Mouse (Mus musculus) midbrain, embryonic 13.5 days (tissue): ENCODE results near the gene Gm10337. TPM values are rescaled to one million over a fixed set of nuclear protein-coding genes. Genes with fewer than 3 reads are reported as not detected.

Experiments
- ATAC-seq: fragments of 200-750 bp; cut with Nextera tagmentation; 2 replicates; pipeline ENCODE4 v1.8.0; 2017; ENCODE audit warnings: mild to moderate bottlenecking, moderate TSS enrichment, moderate library complexity
- H3K27ac ChIP-seq: fragments of 300-500 bp; sonication (generic); 2 replicates; pipeline ENCODE4 v1.5.1; 2015; ENCODE audit warnings: inconsistent platforms, mild to moderate bottlenecking, moderate library complexity
- H3K27me3 ChIP-seq: fragments of 300-500 bp; sonication (generic); 2 replicates; pipeline ENCODE4 v1.6.1; 2015; ENCODE audit warnings: mild to moderate bottlenecking, inconsistent platforms
- H3K36me3 ChIP-seq: fragments of 300-500 bp; sonication (generic); 2 replicates; pipeline ENCODE4 v1.6.1; 2015; ENCODE audit warnings: mild to moderate bottlenecking, inconsistent platforms
- H3K4me1 ChIP-seq: fragments of 300-500 bp; sonication (generic); replicated peaks from 2 replicates; pipeline ENCODE4 v1.6.1; 2015; ENCODE audit warnings: inconsistent platforms
- H3K4me2 ChIP-seq: fragments of 300-500 bp; sonication (generic); replicated peaks from 2 replicates; pipeline ENCODE4 v1.6.1; 2015; ENCODE audit warnings: moderate library complexity, mild to moderate bottlenecking, inconsistent platforms
- H3K4me3 ChIP-seq: fragments of 300-500 bp; sonication (generic); replicated peaks from 2 replicates; pipeline ENCODE4 v1.5.1; 2015; ENCODE audit warnings: mild to moderate bottlenecking, inconsistent platforms
- H3K9ac ChIP-seq: fragments of 300-500 bp; sonication (generic); replicated peaks from 2 replicates; pipeline ENCODE4 v1.6.1; 2015; ENCODE audit warnings: mild to moderate bottlenecking, inconsistent platforms
- H3K9me3 ChIP-seq: fragments of 300-500 bp; sonication (generic); 2 replicates; pipeline ENCODE4 v1.6.1; 2016; ENCODE audit warnings: mild to moderate bottlenecking, inconsistent platforms
- WGBS: fragments of 180-500 bp; shearing (Covaris S2); methylation state at CpG from one replicate; pipeline ENCODE4 v1.1.7; 2015; 5-methylcytosine and 5-hydroxymethylcytosine counted together
- polyA plus RNA-seq: library from polyadenylated mRNA; unstranded; fragments of >200 nt; fragmentation: Nextera tagmentation; extraction: Ambion mirVana; gene quantifications from 2 replicates; pipeline ENCODE4 v1.2.1, GENCODE M21; 2015

Gene Gm10337
- polyA plus RNA-seq, result 4.5 and 16.7 TPM in 2 replicates

- Histone ChIP-seq H3K9me3 (no peaks in the 10 kb centered on the region), H3K4me2 (no peak within 1 kb of the TSS), H3K36me3 (peaks cover 83% of the 10 kb centered on the region), H3K4me3 (no peak within 1 kb of the TSS), H3K27ac (no peak within 1 kb of the TSS), H3K9ac (no peak within 1 kb of the TSS), H3K27me3 (no peaks in the 10 kb centered on the region), H3K4me1 (peaks cover 4% of the 10 kb centered on the region)
- WGBS, result 88% methylated on average over 1 of the region's 1 CpGs
- no peak for ATAC-seq
Observed at GRCm38 (mm10) chr15:102503447-102503846, at the start of gene Gm10337. Gene Gm10337 (plus strand): TSS chr15:102503722.

- Histone ChIP-seq H3K9ac (no peak overlapping the region), H3K4me1 (peaks cover 19% of the 10 kb centered on the region), H3K9me3 (no peaks in the 10 kb centered on the region), H3K4me2 (no peak overlapping the region), H3K36me3 (no peaks in the 10 kb centered on the region), H3K27me3 (no peaks in the 10 kb centered on the region), H3K27ac (no peak overlapping the region), H3K4me3 (no peak overlapping the region)
- ATAC-seq, result no peak
- 36% methylated on average over 6 of the region's 6 CpGs for WGBS
Observed at GRCm38 (mm10) chr15:102455993-102456392, 47.5 kb upstream of the Gm10337 start.

GRCm38 (mm10) chr15:102458050-102458736 is 45.3 kb upstream of the Gm10337 start:
- H3K9me3 ChIP-seq, result no peaks in the 10 kb centered on the region
- H3K27me3 ChIP-seq, result no peaks in the 10 kb centered on the region
- peak overlapping the region; percentile 66 for H3K4me2 ChIP-seq
- 0 out of 2 replicates have a peak overlapping the region, but pooled peaks have one; percentile 10 for H3K27ac ChIP-seq
- H3K4me3 ChIP-seq, result peak overlapping the region; percentile 52
- no peak for ATAC-seq
- peaks cover 10% of the 10 kb centered on the region for H3K36me3 ChIP-seq
- 86% methylated on average over 5 of the region's 5 CpGs for WGBS
- H3K4me1 ChIP-seq, result peaks cover 22% of the 10 kb centered on the region
- peak overlapping the region; percentile 61; the same call in 1 of the 2 replicates for H3K9ac ChIP-seq

GRCm38 (mm10) chr15:102458904-102459317 is 44.6 kb upstream of the Gm10337 start, which contains the start of gene Prr13:
Gene Prr13 (plus strand): TSS chr15:102459028.
- H3K4me1 ChIP-seq, result peaks cover 22% of the 10 kb centered on the region
- WGBS, result under 1% methylated on average over 19 of the region's 19 CpGs

GRCm38 (mm10) chr15:102459381-102459780 is 44.1 kb upstream of the Gm10337 start:
- Histone ChIP-seq H3K9me3 (no peaks in the 10 kb centered on the region), H3K4me3 (peak overlapping the region; percentile 52), H3K4me1 (peaks cover 22% of the 10 kb centered on the region), H3K9ac (peak overlapping the region; percentile 61), H3K27me3 (no peaks in the 10 kb centered on the region), H3K36me3 (peaks cover 15% of the 10 kb centered on the region), H3K27ac (no peak overlapping the region; the same call in 1 of the 2 replicates), H3K4me2 (peak overlapping the region; percentile 66)
- 42% methylated on average over 6 of the region's 6 CpGs for WGBS
- 0 out of 2 replicates have a peak, but pooled peaks have one; percentile 40 for ATAC-seq

More at GRCm38 (mm10) chr15:102458904-102459317, 44.6 kb upstream of the Gm10337 start, which contains the start of gene Prr13:
- peak within 1 kb of the TSS; percentile 10; the same call in 1 of the 2 replicates for H3K27ac ChIP-seq
- peak; percentile 92 for ATAC-seq
- peak within 1 kb of the TSS; percentile 52 for H3K4me3 ChIP-seq
- H3K4me2 ChIP-seq, result peak within 1 kb of the TSS; percentile 66
- H3K36me3 ChIP-seq, result peaks cover 15% of the 10 kb centered on the region
- H3K9me3 ChIP-seq, result no peaks in the 10 kb centered on the region
- no peaks in the 10 kb centered on the region for H3K27me3 ChIP-seq
- H3K9ac ChIP-seq, result peak within 1 kb of the TSS; percentile 61

GRCm38 (mm10) chr15:102459847-102460246 is 43.7 kb upstream of the Gm10337 start:
- H3K27me3 ChIP-seq, result no peaks in the 10 kb centered on the region
- H3K4me1 ChIP-seq, result peaks cover 22% of the 10 kb centered on the region
- ATAC-seq, result no peak
- peaks cover 15% of the 10 kb centered on the region for H3K36me3 ChIP-seq
- peak overlapping the region; percentile 61 for H3K9ac ChIP-seq
- WGBS, result 76% methylated on average over 5 of the region's 5 CpGs
- H3K27ac ChIP-seq, result no peak overlapping the region
- H3K9me3 ChIP-seq, result no peaks in the 10 kb centered on the region
- H3K4me2 ChIP-seq, result peak overlapping the region; percentile 66
- peak overlapping the region; percentile 52; the same call in 1 of the 2 replicates for H3K4me3 ChIP-seq

- 85% methylated on average over 12 of the region's 12 CpGs for WGBS
- ATAC-seq, result no peak
- Histone ChIP-seq H3K27ac (no peak overlapping the region), H3K27me3 (no peaks in the 10 kb centered on the region), H3K4me1 (peaks cover 22% of the 10 kb centered on the region), H3K9me3 (no peaks in the 10 kb centered on the region), H3K4me2 (peak overlapping the region; percentile 15; the same call in 1 of the 2 replicates), H3K4me3 (no peak overlapping the region), H3K36me3 (peaks cover 15% of the 10 kb centered on the region), H3K9ac (peak overlapping the region; percentile 2; the same call in 1 of the 2 replicates)
Observed at GRCm38 (mm10) chr15:102460409-102460808, 43.1 kb upstream of the Gm10337 start.

GRCm38 (mm10) chr15:102460971-102461370 is 42.6 kb upstream of the Gm10337 start:
- no peak for ATAC-seq

GRCm38 (mm10) chr15:102461430-102462075 is 42.0 kb upstream of the Gm10337 start:
- Histone ChIP-seq H3K27me3 (no peaks in the 10 kb centered on the region), H3K4me1 (peaks cover 22% of the 10 kb centered on the region), H3K4me3 (no peak overlapping the region), H3K4me2 (no peak overlapping the region; the same call in 1 of the 2 replicates), H3K9ac (no peak overlapping the region), H3K9me3 (no peaks in the 10 kb centered on the region), H3K36me3 (peaks cover 15% of the 10 kb centered on the region), H3K27ac (no peak overlapping the region)
- 83% methylated on average over 9 of the region's 9 CpGs for WGBS
- no peak for ATAC-seq

More at GRCm38 (mm10) chr15:102460971-102461370, 42.6 kb upstream of the Gm10337 start:
- Histone ChIP-seq H3K4me3 (no peak overlapping the region), H3K9ac (0 out of 2 replicates have a peak overlapping the region, but pooled peaks have one; percentile 2), H3K27ac (no peak overlapping the region), H3K4me1 (peaks cover 22% of the 10 kb centered on the region), H3K4me2 (peak overlapping the region; percentile 15; the same call in 1 of the 2 replicates), H3K27me3 (no peaks in the 10 kb centered on the region), H3K9me3 (no peaks in the 10 kb centered on the region), H3K36me3 (peaks cover 15% of the 10 kb centered on the region)
- WGBS, result 70% methylated on average over 4 of the region's 4 CpGs

- Histone ChIP-seq H3K9ac (no peak overlapping the region), H3K4me1 (peaks cover 22% of the 10 kb centered on the region), H3K27me3 (no peaks in the 10 kb centered on the region), H3K36me3 (peaks cover 16% of the 10 kb centered on the region), H3K9me3 (no peaks in the 10 kb centered on the region), H3K27ac (no peak overlapping the region), H3K4me2 (no peak overlapping the region), H3K4me3 (no peak overlapping the region)
- ATAC-seq, result no peak
Observed at GRCm38 (mm10) chr15:102463666-102464065, 39.9 kb upstream of the Gm10337 start.

GRCm38 (mm10) chr15:102468675-102469370 is 34.7 kb upstream of the Gm10337 start:
- no peaks in the 10 kb centered on the region for H3K9me3 ChIP-seq
- H3K36me3 ChIP-seq, result peaks cover 3% of the 10 kb centered on the region; the same call in 1 of the 2 replicates
- peaks cover 21% of the 10 kb centered on the region for H3K4me1 ChIP-seq
- ATAC-seq, result no peak
- H3K27me3 ChIP-seq, result no peaks in the 10 kb centered on the region
- no peak overlapping the region for H3K4me2 ChIP-seq
- no peak overlapping the region for H3K4me3 ChIP-seq
- H3K27ac ChIP-seq, result no peak overlapping the region
- 94% methylated on average over 9 of the region's 9 CpGs for WGBS
- H3K9ac ChIP-seq, result no peak overlapping the region
